Mouse (Mus musculus): ENCODE results near the gene Fndc3b. TPM values are rescaled to one million over a fixed set of nuclear protein-coding genes. Genes with fewer than 3 reads are reported as not detected.

Gene Fndc3b
- polyA plus RNA-seq, 1 experiment from 2014 or later: 10.0 TPM

DNA sequence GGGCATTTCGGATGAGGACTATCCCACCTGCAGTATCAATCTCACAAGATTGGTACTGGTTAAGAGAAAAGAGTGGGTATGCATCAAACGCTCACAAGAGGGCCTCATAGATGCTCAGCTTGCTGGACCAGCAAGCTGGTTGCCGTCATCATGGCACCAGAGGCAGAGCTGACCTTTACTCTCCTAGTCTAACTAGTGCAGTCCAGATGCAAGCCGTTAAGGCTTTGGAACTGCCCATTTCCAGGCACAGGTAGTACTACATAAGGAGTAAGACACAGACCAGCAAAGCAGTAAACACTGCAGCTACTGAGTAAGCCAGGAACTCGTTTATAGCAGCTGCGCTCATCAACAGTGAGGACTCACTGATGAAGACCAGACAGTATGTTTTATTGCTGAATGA, 138.8 kb downstream of the Fndc3b start:
- peak; percentile 35 for DNase-seq (ENCODE audit: low spot score)
- 53% methylated on average over 6 of the region's 6 CpGs for WGBS
- Histone ChIP-seq H3K27me3 (replicated peaks; ENCODE audit: low read depth, poor library complexity, severe bottlenecking) (no peaks in the 10 kb centered on the region), H3K4me3 (no peak overlapping the region), H3K36me3 (replicated peaks) (no peaks in the 10 kb centered on the region), H3K27ac (replicated peaks) (no peak overlapping the region), H3K9me3 (no peaks in the 10 kb centered on the region), H3K4me1 (peaks cover 37% of the 10 kb centered on the region)

DNA sequence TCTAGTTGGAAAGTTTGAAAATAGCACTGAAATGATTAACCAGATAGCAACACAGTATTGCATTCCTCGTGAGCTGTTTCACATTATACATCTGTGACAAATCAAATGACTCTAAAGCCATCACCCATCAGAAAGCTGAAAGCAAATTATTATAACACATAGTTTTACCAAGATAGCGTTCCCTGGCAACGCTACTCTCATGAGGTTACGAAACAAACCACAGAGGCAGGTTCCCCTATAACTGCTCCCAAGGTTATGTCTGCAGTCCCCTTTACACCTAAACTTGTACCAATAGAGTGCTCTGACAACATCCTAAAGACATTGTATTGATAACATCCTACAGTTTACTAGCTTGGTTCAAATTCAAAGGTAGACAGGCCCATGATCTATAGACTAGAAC, 145.8 kb downstream of the Fndc3b start:
- Histone ChIP-seq H3K27ac (replicated peaks) (no peak overlapping the region), H3K9me3 (no peaks in the 10 kb centered on the region), H3K36me3 (replicated peaks) (no peaks in the 10 kb centered on the region), H3K4me3 (no peak overlapping the region), H3K27me3 (replicated peaks; ENCODE audit: low read depth, poor library complexity, severe bottlenecking) (no peaks in the 10 kb centered on the region), H3K4me1 (no peaks in the 10 kb centered on the region)
- WGBS: 90% methylated on average over 4 of the region's 4 CpGs
- DNase-seq (ENCODE audit: low spot score): no peak

DNA sequence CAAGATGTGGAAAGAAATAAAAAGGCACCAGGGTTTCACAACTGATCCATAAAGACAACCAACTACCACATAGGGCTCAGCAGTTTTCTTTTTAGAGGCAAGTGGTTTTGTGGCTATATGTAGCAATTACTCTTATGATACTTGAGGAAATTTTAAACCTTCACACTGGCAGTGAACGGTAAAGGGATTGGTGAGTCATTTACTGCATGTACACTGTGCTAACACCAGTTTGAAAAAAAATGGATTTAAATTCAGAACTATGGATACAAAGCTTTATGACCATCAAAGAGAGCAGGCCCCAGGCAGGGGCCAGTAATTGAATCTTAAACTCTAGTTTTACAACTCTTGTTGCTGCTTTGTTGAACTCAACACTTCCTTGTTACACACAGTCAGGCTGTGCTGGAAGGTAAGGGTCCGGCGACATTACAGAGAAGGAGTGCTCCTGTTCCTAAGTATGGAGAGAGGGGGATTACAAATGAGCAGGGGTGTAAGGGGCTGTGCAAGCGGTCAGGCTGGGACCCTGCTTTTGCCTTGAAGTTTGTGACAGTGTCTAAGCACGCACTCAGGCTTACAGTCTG, 148.0 kb downstream of the Fndc3b start:
- H3K36me3 ChIP-seq (replicated peaks): no peaks in the 10 kb centered on the region
- H3K4me3 ChIP-seq: no peak overlapping the region
- DNase-seq (ENCODE audit: low spot score): no peak
- WGBS: 94% methylated on average over 5 of the region's 5 CpGs
- H3K9me3 ChIP-seq: no peaks in the 10 kb centered on the region
- no peaks in the 10 kb centered on the region for H3K27me3 ChIP-seq (replicated peaks; ENCODE audit: low read depth, poor library complexity, severe bottlenecking)
- no peak overlapping the region for H3K27ac ChIP-seq (replicated peaks)
- no peaks in the 10 kb centered on the region for H3K4me1 ChIP-seq

DNA sequence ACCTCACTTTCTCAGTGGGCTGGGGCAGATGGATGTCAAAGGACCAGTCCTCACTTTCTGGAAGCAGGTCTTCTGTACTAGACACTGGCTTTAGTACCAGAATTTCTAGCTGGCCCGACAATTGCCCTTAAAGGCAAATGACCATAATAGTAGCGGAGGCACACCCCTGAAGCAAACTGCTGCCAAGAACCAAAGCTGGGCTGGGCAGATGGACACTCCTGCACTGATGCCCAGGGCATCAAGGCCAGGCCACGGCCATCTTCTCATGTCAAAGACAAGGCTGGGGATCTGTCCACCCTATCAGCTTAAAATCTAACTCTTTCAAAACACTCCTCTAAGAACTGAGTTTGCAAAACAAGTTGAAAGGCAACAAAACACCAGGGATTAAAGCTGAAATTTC, 148.6 kb downstream of the Fndc3b start:
- WGBS: 88% methylated on average over 3 of the region's 3 CpGs

DNA sequence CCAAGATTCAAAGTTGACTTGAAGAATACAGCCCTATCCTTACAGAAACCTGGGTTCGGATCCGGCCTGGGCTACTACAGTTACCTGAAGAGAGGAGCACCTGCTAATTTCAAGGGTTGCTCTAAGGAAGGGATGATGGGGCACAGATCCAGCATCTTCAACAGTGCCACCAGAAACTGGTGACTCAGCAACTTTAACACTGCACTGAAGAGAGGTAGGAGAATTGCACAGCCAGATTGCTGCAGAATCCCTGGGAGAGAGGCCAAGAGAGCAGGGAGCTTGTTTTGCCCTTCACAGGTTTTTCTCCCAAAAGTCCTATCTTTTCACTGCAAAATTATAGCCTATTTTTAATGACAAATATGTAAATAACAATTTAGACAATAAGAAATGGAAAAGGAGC, 149.2 kb downstream of the Fndc3b start:
- Histone ChIP-seq H3K4me3 (no peak overlapping the region), H3K27ac (replicated peaks) (no peak overlapping the region), H3K9me3 (no peaks in the 10 kb centered on the region), H3K4me1 (no peaks in the 10 kb centered on the region), H3K27me3 (replicated peaks; ENCODE audit: low read depth, poor library complexity, severe bottlenecking) (no peaks in the 10 kb centered on the region), H3K36me3 (replicated peaks) (no peaks in the 10 kb centered on the region)
- WGBS: 97% methylated on average over 2 of the region's 2 CpGs
- no peak for DNase-seq (ENCODE audit: low spot score)

More for the DNA sequence above, 148.6 kb downstream of the Fndc3b start:
- no peaks in the 10 kb centered on the region for H3K4me1 ChIP-seq
- no peaks in the 10 kb centered on the region for H3K27me3 ChIP-seq (replicated peaks; ENCODE audit: low read depth, poor library complexity, severe bottlenecking)
- no peak overlapping the region for H3K27ac ChIP-seq (replicated peaks)
- no peaks in the 10 kb centered on the region for H3K36me3 ChIP-seq (replicated peaks)
- H3K4me3 ChIP-seq: no peak overlapping the region
- no peaks in the 10 kb centered on the region for H3K9me3 ChIP-seq
- DNase-seq (ENCODE audit: low spot score): no peak

DNA sequence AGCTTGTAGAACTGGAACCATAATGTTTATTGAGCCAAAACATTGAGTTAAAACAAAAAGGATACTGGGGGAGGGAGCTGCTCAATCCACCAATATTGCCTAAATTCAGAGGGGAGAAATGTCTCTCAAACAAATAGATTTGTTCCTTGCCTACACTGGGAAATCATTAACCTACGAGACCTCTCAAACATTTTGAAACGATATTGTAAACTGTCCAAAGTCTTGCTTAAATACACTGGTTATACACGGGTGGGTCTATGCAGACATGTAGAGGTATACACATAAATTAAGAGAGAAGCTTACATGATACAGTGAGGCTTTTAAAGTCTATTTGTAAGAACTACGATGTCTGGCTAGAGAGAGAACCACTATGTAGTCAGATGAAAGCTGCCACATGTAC, 151.8 kb downstream of the Fndc3b start:
- no peak for DNase-seq (ENCODE audit: low spot score)
- Histone ChIP-seq H3K9me3 (no peaks in the 10 kb centered on the region), H3K4me3 (no peak overlapping the region), H3K4me1 (no peaks in the 10 kb centered on the region), H3K27me3 (replicated peaks; ENCODE audit: low read depth, poor library complexity, severe bottlenecking) (no peaks in the 10 kb centered on the region), H3K36me3 (replicated peaks) (peaks cover 8% of the 10 kb centered on the region), H3K27ac (replicated peaks) (no peak overlapping the region)
- WGBS: 88% methylated on average over 4 of the region's 4 CpGs

DNA sequence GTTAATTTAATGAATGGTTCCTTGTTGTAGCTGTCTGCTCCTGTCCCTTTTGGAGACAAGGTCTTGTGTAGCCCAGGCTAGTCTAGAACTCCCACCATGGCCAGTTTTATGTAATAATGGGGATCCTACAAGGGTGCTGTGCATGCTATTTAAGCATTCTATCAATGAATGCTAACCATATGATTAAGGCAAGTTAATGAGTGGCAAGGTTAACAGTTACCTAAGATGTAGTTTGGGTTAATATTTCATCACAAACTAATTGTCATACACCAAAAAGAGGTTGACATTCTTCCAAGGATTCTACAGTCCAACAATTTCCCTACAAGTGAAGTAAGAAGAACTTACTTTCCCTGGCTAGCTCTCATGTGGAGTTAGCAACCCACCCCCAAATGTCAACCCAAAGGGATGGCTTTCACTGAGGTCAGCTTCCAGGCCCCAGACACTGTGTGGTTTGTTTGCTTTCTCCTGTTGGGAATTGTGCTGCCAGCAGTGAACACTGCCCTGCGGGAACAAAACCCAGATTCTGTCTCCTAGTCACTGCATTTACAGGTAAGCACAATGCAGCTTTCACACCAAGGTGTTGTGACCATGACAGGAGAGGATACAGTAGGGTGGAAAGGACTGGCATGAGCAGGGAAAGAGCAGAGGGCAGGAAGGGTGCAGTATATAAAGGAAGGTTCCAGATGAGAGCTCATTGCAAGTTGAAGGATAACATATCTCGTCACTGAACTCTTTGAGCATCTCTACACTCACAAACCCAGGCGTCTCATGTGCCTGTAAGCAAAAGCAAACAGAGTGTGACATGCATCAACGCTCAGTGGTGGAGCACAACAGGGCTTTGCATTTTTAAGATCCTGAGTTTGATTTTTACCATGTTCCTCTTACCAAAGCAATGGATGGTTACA, 153.8 kb downstream of the Fndc3b start:
- Histone ChIP-seq H3K36me3 (replicated peaks) (peaks cover 8% of the 10 kb centered on the region), H3K27ac (replicated peaks) (no peak overlapping the region), H3K4me3 (no peak overlapping the region), H3K9me3 (no peaks in the 10 kb centered on the region), H3K4me1 (no peaks in the 10 kb centered on the region), H3K27me3 (replicated peaks; ENCODE audit: low read depth, poor library complexity, severe bottlenecking) (no peaks in the 10 kb centered on the region)
- no peak for DNase-seq (ENCODE audit: low spot score)
- 84% methylated on average over 4 of the region's 4 CpGs for WGBS

DNA sequence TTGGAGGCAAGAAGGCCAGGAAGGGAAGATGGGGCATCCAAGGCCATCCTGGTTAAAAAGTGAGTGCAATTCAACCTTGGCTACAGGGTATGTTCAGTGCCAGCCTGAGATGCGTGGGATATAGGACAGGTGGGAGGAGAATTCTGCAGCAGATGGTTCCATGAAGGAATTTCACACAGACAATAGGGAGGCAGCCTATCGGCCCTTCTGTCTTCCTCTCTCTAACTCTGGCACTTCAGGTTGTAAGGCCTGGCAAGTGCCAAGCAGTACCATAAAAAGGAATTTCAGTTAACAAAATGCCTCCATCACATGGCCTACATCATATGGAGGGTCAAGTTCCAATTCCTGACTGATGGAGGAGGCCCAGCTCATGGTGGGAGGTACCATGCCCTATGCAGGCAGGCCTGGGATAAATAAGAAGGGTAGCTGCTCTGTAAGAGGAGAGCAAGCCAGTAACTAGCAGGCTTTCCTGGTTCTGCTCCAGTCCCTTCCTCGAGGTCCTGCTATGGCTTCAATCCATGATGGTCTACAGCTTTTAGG, 155.6 kb downstream of the Fndc3b start:
- no peak overlapping the region for H3K4me3 ChIP-seq
- peaks cover 8% of the 10 kb centered on the region for H3K36me3 ChIP-seq (replicated peaks)
- H3K4me1 ChIP-seq: no peaks in the 10 kb centered on the region
- DNase-seq (ENCODE audit: low spot score): no peak
- H3K27ac ChIP-seq (replicated peaks): no peak overlapping the region
- WGBS: 83% methylated on average over 3 of the region's 3 CpGs
- no peaks in the 10 kb centered on the region for H3K27me3 ChIP-seq (replicated peaks; ENCODE audit: low read depth, poor library complexity, severe bottlenecking)
- H3K9me3 ChIP-seq: no peaks in the 10 kb centered on the region

DNA sequence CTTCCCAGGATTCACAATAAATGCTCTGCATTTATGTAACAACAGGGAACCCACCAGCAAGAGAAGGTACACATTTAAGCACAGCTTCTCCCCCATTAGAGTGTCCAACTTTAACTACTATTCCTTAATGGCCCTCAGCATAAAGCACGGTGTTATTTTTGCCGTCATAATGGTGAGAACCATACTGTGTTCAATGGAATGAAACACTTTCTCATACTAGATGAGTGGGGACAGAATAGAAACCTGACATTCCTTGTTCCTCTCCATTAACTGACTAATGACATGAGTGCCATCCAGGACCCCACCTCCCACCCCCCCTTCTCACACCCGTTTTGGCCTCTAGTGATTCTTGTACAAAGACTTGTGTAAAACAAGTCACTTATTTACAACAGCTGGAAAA, 156.8 kb downstream of the Fndc3b start:
- peaks cover 12% of the 10 kb centered on the region for H3K36me3 ChIP-seq (replicated peaks)
- H3K9me3 ChIP-seq: no peaks in the 10 kb centered on the region
- no peaks in the 10 kb centered on the region for H3K27me3 ChIP-seq (replicated peaks; ENCODE audit: low read depth, poor library complexity, severe bottlenecking)
- no peak for DNase-seq (ENCODE audit: low spot score)
- H3K27ac ChIP-seq (replicated peaks): no peak overlapping the region
- no peak overlapping the region for H3K4me3 ChIP-seq
- no peaks in the 10 kb centered on the region for H3K4me1 ChIP-seq
- 87% methylated on average over 3 of the region's 3 CpGs for WGBS

DNA sequence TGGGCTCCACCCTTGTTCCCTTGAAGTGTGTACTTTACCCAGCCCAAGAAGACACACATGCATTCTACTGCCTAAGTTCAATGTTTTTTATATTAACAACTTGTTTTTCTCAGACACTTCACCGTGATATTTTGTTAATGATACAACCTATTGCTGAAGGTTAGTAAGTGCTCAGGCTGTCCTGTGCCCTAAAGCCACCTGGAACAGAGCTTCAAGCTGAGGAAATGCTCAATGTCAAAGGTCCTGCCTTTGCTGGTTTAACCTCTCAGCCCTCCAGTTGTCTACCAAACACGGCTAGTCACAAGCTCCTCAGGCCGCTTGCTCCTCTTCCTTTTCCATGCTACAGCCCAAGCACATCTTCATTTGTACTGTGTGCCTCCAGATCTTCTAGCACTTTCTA, 157.3 kb downstream of the Fndc3b start:
- Histone ChIP-seq H3K4me3 (no peak overlapping the region), H3K27ac (replicated peaks) (no peak overlapping the region), H3K9me3 (no peaks in the 10 kb centered on the region), H3K4me1 (no peaks in the 10 kb centered on the region), H3K27me3 (replicated peaks; ENCODE audit: low read depth, poor library complexity, severe bottlenecking) (no peaks in the 10 kb centered on the region), H3K36me3 (replicated peaks) (peaks cover 12% of the 10 kb centered on the region)
- 65% methylated on average over 3 of the region's 3 CpGs for WGBS
- no peak for DNase-seq (ENCODE audit: low spot score)

DNA sequence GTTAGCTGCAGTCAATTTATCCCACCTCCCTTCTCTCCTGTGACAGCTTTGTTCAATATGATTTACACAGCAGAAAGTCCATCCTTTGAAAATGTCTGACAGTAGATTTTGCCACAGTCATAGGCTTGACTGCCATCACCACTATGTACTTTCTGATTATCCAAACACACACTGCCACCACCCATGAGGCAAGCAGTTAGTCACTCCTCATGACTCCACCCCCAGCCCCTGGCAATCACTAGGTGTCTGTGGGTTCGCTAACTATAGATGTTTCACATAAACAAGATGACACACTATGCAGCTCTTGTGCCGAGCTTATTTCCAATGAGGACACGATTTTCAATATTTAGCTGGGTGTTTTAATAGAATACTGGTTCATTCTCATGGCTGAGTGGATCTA, 160.1 kb downstream of the Fndc3b start:
- Histone ChIP-seq H3K27ac (replicated peaks) (no peak overlapping the region), H3K4me1 (no peaks in the 10 kb centered on the region), H3K27me3 (replicated peaks; ENCODE audit: low read depth, poor library complexity, severe bottlenecking) (no peaks in the 10 kb centered on the region), H3K36me3 (replicated peaks) (peaks cover 12% of the 10 kb centered on the region), H3K9me3 (no peaks in the 10 kb centered on the region), H3K4me3 (no peak overlapping the region)
- DNase-seq (ENCODE audit: low spot score): no peak
- 93% methylated on average over 3 of the region's 3 CpGs for WGBS

DNA sequence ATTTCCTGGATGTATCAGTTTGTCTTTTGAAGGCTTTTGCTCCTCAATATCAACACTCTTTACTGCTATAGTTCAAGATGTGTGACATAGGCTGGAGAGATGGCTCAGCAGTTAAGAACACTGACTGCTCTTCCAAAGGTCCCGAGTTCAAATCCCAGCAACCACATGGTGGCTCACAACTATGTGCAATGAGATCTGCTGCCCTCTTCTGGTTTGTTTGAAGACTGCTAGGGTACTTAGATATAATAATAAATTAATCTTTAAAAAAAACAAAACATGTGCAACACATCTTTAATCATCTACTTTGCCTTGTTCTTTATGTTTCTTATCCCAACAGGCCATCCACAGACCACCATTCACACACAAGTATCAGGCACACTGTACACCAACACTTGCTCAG, 160.7 kb downstream of the Fndc3b start:
- DNase-seq (ENCODE audit: low spot score): no peak
- WGBS: 93% methylated on average over 1 of the region's 1 CpGs
- Histone ChIP-seq H3K4me1 (no peaks in the 10 kb centered on the region), H3K4me3 (no peak overlapping the region), H3K27me3 (replicated peaks; ENCODE audit: low read depth, poor library complexity, severe bottlenecking) (no peaks in the 10 kb centered on the region), H3K9me3 (no peaks in the 10 kb centered on the region), H3K27ac (replicated peaks) (no peak overlapping the region), H3K36me3 (replicated peaks) (peaks cover 8% of the 10 kb centered on the region)

DNA sequence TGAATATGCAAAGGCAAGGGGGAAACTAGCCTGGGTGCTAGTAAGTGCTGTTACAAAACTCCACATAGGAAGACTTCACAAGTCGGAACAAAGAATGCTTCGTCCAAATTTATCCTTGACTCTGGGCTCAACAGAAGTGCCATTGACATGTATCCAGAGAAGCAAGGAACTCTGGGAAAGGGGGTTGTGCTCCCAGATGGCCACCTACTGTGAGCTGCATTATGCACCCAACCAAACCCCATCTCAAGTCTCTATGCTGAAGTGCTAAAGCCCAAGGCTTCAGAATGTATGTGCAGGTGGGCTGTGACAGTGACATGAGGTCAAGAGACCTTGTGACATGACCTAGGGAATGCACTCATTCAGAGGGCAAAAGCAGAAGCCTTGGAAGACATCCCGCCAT, 165.5 kb downstream of the Fndc3b start:
- Histone ChIP-seq H3K27ac (replicated peaks) (no peak overlapping the region), H3K4me1 (no peaks in the 10 kb centered on the region), H3K36me3 (replicated peaks) (peaks cover 15% of the 10 kb centered on the region), H3K4me3 (no peak overlapping the region), H3K9me3 (no peaks in the 10 kb centered on the region), H3K27me3 (replicated peaks; ENCODE audit: low read depth, poor library complexity, severe bottlenecking) (no peaks in the 10 kb centered on the region)
- DNase-seq (ENCODE audit: low spot score): no peak
- 85% methylated on average over 3 of the region's 3 CpGs for WGBS

All from embryonic facial prominence, embryonic 10.5 days (tissue).